Mouse (Mus musculus) olfactory bulb, adult 2 months (tissue): ENCODE results near the gene Tmem9b. TPM values are rescaled to one million over a fixed set of nuclear protein-coding genes. Genes with fewer than 3 reads are reported as not detected.
A peak's percentile ranks its signal among the peaks of the same experiment; 100 is the strongest.

Experiments used
- H3K27ac ChIP-seq: fragments of 200-500 bp; 2 replicates; pipeline ENCODE4 v1.5.1; 2012; ENCODE audit warnings: low read depth, low read length; ENCODE audit not compliant: insufficient read depth
- H3K4me1 ChIP-seq: fragments of 200-500 bp; 2 replicates; pipeline ENCODE4 v1.6.1; 2012; ENCODE audit warnings: low read length; ENCODE audit not compliant: control insufficient read depth, insufficient read depth
- H3K4me3 ChIP-seq: fragments of 200-500 bp; 2 replicates; pipeline ENCODE4 v1.5.1; 2012; ENCODE audit warnings: mild to moderate bottlenecking, low read depth, low read length, moderate library complexity; ENCODE audit not compliant: insufficient read depth
- CTCF ChIP-seq: fragments of 200-500 bp; IDR thresholded peaks from 2 replicates; pipeline ENCODE4 v1.5.1; 2012; ENCODE audit warnings: low read depth, mild to moderate bottlenecking, low read length, moderate library complexity; ENCODE audit not compliant: insufficient read depth
- POLR2A ChIP-seq: fragments of 200-500 bp; IDR thresholded peaks from 2 replicates; pipeline ENCODE4 v1.6.1; 2012; ENCODE audit warnings: mild to moderate bottlenecking, low read depth, low read length, moderate library complexity; ENCODE audit not compliant: insufficient read depth
- WGBS: fragments of 180-500 bp; shearing (Covaris S2); methylation state at CpG from one replicate; pipeline ENCODE4 v1.1.7; 2018; 5-methylcytosine and 5-hydroxymethylcytosine counted together
- polyA plus RNA-seq: library from polyadenylated mRNA; stranded (reverse); fragments of >200 nt; gene quantifications from 2 replicates; pipeline ENCODE4 v1.2.4, GENCODE M21; 2012; ENCODE audit warnings: low replicate concordance; ENCODE audit not compliant: missing spikeins, insufficient read depth, insufficient read length

The Tmem9b gene
- polyA plus RNA-seq, 1 experiment, result not detected

DNA sequence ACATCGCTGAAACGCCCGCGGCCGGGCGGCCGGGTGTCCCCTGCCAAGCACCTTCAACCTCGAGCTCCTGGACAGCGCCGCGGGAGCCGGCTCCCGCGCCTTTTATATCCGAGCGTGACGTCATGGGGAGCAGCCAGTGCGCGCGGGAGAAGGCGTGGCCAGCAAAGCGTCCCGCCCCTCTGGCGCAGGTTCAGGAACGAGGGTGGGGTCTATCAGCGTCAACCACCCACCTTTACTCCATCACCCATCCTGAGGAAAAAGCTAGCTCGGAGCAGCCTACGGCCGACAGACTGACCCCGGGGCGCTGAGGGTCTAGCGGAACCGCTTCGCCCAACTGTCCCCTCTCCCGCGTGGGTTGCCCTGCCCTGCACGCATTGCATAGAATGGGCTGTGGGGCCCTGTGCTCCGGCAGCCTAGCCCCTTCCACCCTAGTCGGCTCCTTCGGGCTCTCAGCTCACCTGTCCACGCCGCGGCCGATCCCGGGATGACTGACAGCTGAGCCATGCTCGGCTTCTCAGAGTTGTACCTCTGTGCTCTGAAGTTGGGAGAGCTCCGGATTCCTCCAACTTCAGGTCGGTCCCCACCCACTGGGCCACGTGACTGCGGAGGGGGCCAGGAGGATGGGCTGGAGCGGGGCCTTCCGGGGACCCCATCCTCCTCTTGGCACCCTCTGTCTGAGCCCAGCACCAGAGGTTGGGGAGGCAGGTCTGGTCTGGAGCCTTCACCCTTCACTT is 29.0 kb upstream of the Tmem9b start, which contains the start of gene Nrip3:
Nrip3 (minus strand) TSS at position 556 of the 734 bp plus-strand sequence.
- TF ChIP-seq CTCF (no peak), POLR2A (peak; percentile 96)
- Histone ChIP-seq H3K27ac (peak within 1 kb of the TSS; percentile 78), H3K4me3 (peak within 1 kb of the TSS; percentile 75), H3K4me1 (peaks cover 6% of the 10 kb centered on the region)
- 1% methylated on average over 52 of the region's 52 CpGs for WGBS

DNA sequence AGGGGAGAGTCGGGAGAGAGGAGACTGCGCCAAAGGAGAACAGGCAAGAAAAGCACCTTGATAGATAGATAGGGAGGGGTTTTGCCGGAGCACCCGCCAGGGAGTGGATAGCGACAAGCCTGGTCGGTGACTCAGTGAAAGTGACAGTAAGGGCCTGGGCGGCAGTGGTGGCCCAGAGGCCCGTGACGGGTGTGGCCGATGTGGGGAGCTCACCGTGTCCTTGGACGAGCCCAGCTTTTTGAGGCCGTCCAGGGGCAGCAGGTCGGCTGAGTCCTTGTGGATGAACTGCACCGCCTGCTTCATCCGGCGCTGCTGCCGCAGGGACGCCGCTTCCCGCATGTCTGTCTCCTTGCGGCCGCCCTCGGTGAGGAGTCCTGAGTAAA is 28.4 kb upstream of the Tmem9b start:
- peak overlapping the region; percentile 75 for H3K4me3 ChIP-seq
- TF ChIP-seq CTCF (no peak), POLR2A (no peak)
- peaks cover 6% of the 10 kb centered on the region for H3K4me1 ChIP-seq
- H3K27ac ChIP-seq, result peak overlapping the region; percentile 78
- WGBS, result under 1% methylated on average over 24 of the region's 24 CpGs

DNA sequence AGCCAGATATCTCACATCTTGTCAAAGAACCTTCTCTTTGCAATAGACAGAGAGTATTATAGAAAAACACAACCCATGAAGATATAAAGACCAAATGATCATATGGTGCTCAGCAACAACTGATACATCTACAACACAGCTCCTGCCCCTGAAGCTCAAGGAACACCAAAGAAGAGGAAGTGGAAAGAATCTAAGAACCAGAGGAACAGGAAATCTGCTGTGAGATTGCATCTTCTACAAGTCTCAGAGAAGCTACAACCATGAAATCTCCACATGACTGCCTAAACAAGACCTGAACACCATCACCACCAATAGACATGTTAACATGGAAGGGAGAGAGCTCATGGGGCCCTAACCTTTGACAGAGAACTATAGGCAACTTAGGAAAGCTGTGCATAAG is 19.6 kb upstream of the Tmem9b start:
- H3K4me3 ChIP-seq, result no peak overlapping the region
- no peaks in the 10 kb centered on the region for H3K4me1 ChIP-seq
- no peak overlapping the region for H3K27ac ChIP-seq
- TF ChIP-seq CTCF, result no peak
- no peak for TF ChIP-seq POLR2A

- TF ChIP-seq POLR2A (no peak), CTCF (no peak)
- H3K27ac ChIP-seq, result no peak overlapping the region
- 53% methylated on average over 2 of the region's 2 CpGs for whole genome bisulfite sequencing
- H3K4me3 ChIP-seq, result no peak overlapping the region
- 0 out of 2 replicates have a peak, but pooled peaks cover 2% of the 10 kb centered on the region for H3K4me1 ChIP-seq
Measured at GRCm38 (mm10) chr7:109768699-109769383, 16.2 kb upstream of the Tmem9b start.

- 0 out of 2 replicates have a peak, but pooled peaks cover 2% of the 10 kb centered on the region for H3K4me1 ChIP-seq
- H3K4me3 ChIP-seq, result no peak overlapping the region
- WGBS, result 80% methylated on average over 7 of the region's 7 CpGs
- TF ChIP-seq CTCF (no peak), POLR2A (no peak)
- no peak overlapping the region for H3K27ac ChIP-seq
Measured at GRCm38 (mm10) chr7:109767575-109768350, 15.1 kb upstream of the Tmem9b start.

- Histone ChIP-seq H3K4me1 (0 out of 2 replicates have a peak, but pooled peaks cover 2% of the 10 kb centered on the region), H3K4me3 (no peak overlapping the region), H3K27ac (no peak overlapping the region)
- no peak for TF ChIP-seq CTCF
- TF ChIP-seq POLR2A, result no peak
- 21% methylated on average over 2 of the region's 2 CpGs for WGBS
Measured at GRCm38 (mm10) chr7:109764009-109764408, 11.3 kb upstream of the Tmem9b start.

DNA sequence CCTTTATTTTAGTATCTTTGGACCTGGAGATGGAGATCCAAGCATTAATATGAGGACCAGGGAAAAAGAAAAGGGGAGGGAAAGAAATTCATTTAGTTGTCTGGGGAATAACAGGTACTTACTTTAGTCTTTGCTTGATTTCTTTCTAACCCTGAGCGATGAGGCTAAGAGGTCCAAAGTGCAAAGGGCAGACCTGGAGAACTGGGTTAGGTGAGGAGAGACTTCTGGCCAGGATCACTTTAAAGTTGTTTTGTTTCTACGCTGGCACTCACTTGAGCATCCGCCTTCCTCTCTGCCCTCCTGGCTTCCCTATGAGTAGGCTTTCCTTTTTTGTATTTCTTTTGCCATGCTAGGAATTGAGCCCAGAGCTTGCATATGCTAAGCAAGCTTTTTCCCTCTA is 3.6 kb upstream of the Tmem9b start:
- Histone ChIP-seq H3K27ac (no peak overlapping the region), H3K4me1 (peaks cover 4% of the 10 kb centered on the region; the same call in 1 of the 2 replicates), H3K4me3 (no peak overlapping the region)
- WGBS, result 91% methylated on average over 3 of the region's 3 CpGs
- TF ChIP-seq CTCF, result no peak
- TF ChIP-seq POLR2A, result no peak

DNA sequence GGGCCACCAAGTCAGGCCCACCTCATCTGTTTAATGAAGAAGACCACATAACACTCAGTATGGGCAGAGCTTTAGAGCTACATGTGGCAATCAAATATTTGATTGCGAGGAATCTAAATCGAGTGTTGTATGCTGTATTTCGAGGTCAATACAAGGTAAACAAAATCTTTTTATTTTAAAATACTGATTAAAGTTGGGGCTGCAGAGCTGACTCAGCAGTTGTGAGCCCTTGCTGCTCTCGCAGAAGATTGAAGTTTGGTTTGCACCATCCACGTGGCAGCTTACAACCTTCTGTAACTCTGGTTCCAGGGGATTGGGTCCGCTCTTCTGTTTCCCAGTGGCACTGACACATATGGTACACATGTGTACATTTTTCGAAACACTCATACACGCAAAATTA is 1.4 kb upstream of the Tmem9b start:
- H3K4me3 ChIP-seq, result no peak overlapping the region
- TF ChIP-seq POLR2A, result no peak
- no peak for TF ChIP-seq CTCF
- peaks cover 4% of the 10 kb centered on the region; the same call in 1 of the 2 replicates for H3K4me1 ChIP-seq
- WGBS, result 83% methylated on average over 8 of the region's 8 CpGs
- no peak overlapping the region for H3K27ac ChIP-seq
